Mouse (Mus musculus): Measurements from ENCODE around the gene Tprkb.
"Not testable (repeated sequence)": the region's sequence is repeated elsewhere in the genome, so short reads cannot be mapped to it uniquely, and the experiment has no call there.

The Tprkb gene

GRCm38 (mm10) chr6:85976242-85976641, 64.6 kb downstream of the Tprkb start:
- no peak for DNase-seq

GRCm38 (mm10) chr6:85978736-85979135, 67.1 kb downstream of the Tprkb start:
- DNase-seq, result not testable (repeated sequence)

Data from lung, postnatal 14 days (tissue).